7 mouse cellular contexts compared by ENCODE assay signal in genomic region chr6:114899652-114900051, GRCm38 (mm10).
DNase-seq lines count a peak whose midpoint lies in the region; ATAC-seq lines count a peak whose summit lies in the region.

No protein-coding gene starts in this region.

- WGBS in lung, embryonic 15.5 days, result 12% methylated on average over 7 of the region's 7 CpGs
- WGBS in forebrain, embryonic 10.5 days, result 45% methylated on average over 7 of the region's 7 CpGs
- WGBS in limb, embryonic 13.5 days, result 7% methylated on average over 7 of the region's 7 CpGs
- WGBS in stomach, embryonic 15.5 days, result 24% methylated on average over 7 of the region's 7 CpGs

- peaks cover 4% of the 10 kb centered on the region; the same call in 1 of the 2 replicates for H3K36me3 ChIP-seq in lung, embryonic 15.5 days
- H3K36me3 ChIP-seq in forebrain, embryonic 10.5 days (replicated peaks), result peaks cover 55% of the 10 kb centered on the region
- H3K36me3 ChIP-seq in limb, embryonic 13.5 days, result peaks cover 41% of the 10 kb centered on the region
- H3K36me3 ChIP-seq in stomach, embryonic 15.5 days, result no peaks in the 10 kb centered on the region

- H3K9me3 ChIP-seq in lung, embryonic 15.5 days, result no peaks in the 10 kb centered on the region
- H3K9me3 ChIP-seq in forebrain, embryonic 10.5 days, result no peaks in the 10 kb centered on the region; the same call in 1 of the 2 replicates
- H3K9me3 ChIP-seq in limb, embryonic 13.5 days, result no peaks in the 10 kb centered on the region
- H3K9me3 ChIP-seq in stomach, embryonic 15.5 days, result no peaks in the 10 kb centered on the region

- H3K4me2 ChIP-seq in lung, embryonic 15.5 days, result peak overlapping the region; percentile 43
- H3K4me2 ChIP-seq in limb, embryonic 13.5 days (replicated peaks), result peak overlapping the region; percentile 56
- peak overlapping the region; percentile 30; the same call in 1 of the 2 replicates for H3K4me2 ChIP-seq in stomach, embryonic 15.5 days

- H3K4me3 ChIP-seq in lung, embryonic 15.5 days, result no peak overlapping the region
- H3K4me3 ChIP-seq in forebrain, embryonic 10.5 days, result peak overlapping the region; percentile 29
- H3K4me3 ChIP-seq in limb, embryonic 13.5 days, result peak overlapping the region; percentile 1; the same call in 1 of the 2 replicates
- no peak overlapping the region for H3K4me3 ChIP-seq in stomach, embryonic 15.5 days (replicated peaks)

- peak overlapping the region; percentile 89 for H3K27ac ChIP-seq in lung, embryonic 15.5 days
- H3K27ac ChIP-seq in forebrain, embryonic 10.5 days, result peak overlapping the region; percentile 74
- H3K27ac ChIP-seq in limb, embryonic 13.5 days, result peak overlapping the region; percentile 83
- peak overlapping the region; percentile 63 for H3K27ac ChIP-seq in stomach, embryonic 15.5 days

- H3K9ac ChIP-seq in lung, embryonic 15.5 days, result 0 out of 2 replicates have a peak overlapping the region, but pooled peaks have one; percentile 15
- no peak overlapping the region for H3K9ac ChIP-seq in limb, embryonic 13.5 days
- H3K9ac ChIP-seq in stomach, embryonic 15.5 days, result no peak overlapping the region

- DNase-seq in lung, postnatal 25 days (ENCODE audit: low spot score), result no peak
- DNase-seq in forebrain, embryonic 10.5 days (ENCODE audit: extremely low spot score, low spot score), result no peak
- DNase-seq in thymus, postnatal 25 days, result no peak
- no peak for DNase-seq in left cerebral cortex, postnatal 4 days

- peaks cover 88% of the 10 kb centered on the region for H3K4me1 ChIP-seq in lung, embryonic 15.5 days
- H3K4me1 ChIP-seq in forebrain, embryonic 10.5 days, result peaks cover 61% of the 10 kb centered on the region
- peaks cover 65% of the 10 kb centered on the region for H3K4me1 ChIP-seq in limb, embryonic 13.5 days
- H3K4me1 ChIP-seq in stomach, embryonic 15.5 days, result peaks cover 39% of the 10 kb centered on the region

- intact Hi-C loops in left cerebral cortex, postnatal 4 days (cut with DNase I), result no loop called here

- ATAC-seq in lung, embryonic 15.5 days (ENCODE audit: borderline replicate concordance, extremely low read depth, low FRiP score, low TSS enrichment), result no peak
- ATAC-seq in limb, embryonic 13.5 days (ENCODE audit: low FRiP score, low read depth), result peak; percentile 68
- ATAC-seq in stomach, embryonic 15.5 days (ENCODE audit: insufficient read depth, low FRiP score, low read depth), result no peak

- no peaks in the 10 kb centered on the region for H3K27me3 ChIP-seq in lung, embryonic 15.5 days
- no peaks in the 10 kb centered on the region for H3K27me3 ChIP-seq in forebrain, embryonic 10.5 days (ENCODE audit: poor library complexity, severe bottlenecking)
- H3K27me3 ChIP-seq in limb, embryonic 13.5 days, result no peaks in the 10 kb centered on the region
- no peaks in the 10 kb centered on the region for H3K27me3 ChIP-seq in stomach, embryonic 15.5 days (replicated peaks)

Comparison
In these comparisons a context has a peak if more than half of its experiments do, and no peak if none do; other contexts are left out.
1. H3K4me3 ChIP-seq: peak in forebrain, embryonic 10.5 days (single experiment) and limb, embryonic 13.5 days (single experiment); none in lung, embryonic 15.5 days (single experiment) and stomach, embryonic 15.5 days (single experiment).
2. Peak in every context shown above with its lines, with median percentiles within 50 percentile points of each other: H3K27ac ChIP-seq and H3K4me2 ChIP-seq.